Mouse (Mus musculus) hindbrain, embryonic 15.5 days (tissue): Measurements from ENCODE around the gene Tmem273. TPM values are rescaled to one million over a fixed set of nuclear protein-coding genes. Genes with fewer than 3 reads are reported as not detected.

Experiments used
- ATAC-seq: fragments of 200-750 bp; cut with Nextera tagmentation; 2 replicates; pipeline ENCODE4 v1.8.0; 2017; ENCODE audit warnings: low read depth, moderate number of reproducible peaks, moderate TSS enrichment; ENCODE audit not compliant: low FRiP score
- H3K27ac ChIP-seq: fragments of 300-500 bp; sonication (generic); replicated peaks from 2 replicates; pipeline ENCODE4 v1.5.1; 2015; ENCODE audit warnings: mild to moderate bottlenecking, inconsistent platforms
- H3K27me3 ChIP-seq: fragments of 300-500 bp; sonication (generic); 2 replicates; pipeline ENCODE4 v1.6.1; 2015; ENCODE audit warnings: control low read depth, inconsistent platforms
- H3K36me3 ChIP-seq: fragments of 300-500 bp; sonication (generic); 2 replicates; pipeline ENCODE4 v1.6.1; 2015; ENCODE audit warnings: control low read depth, inconsistent platforms
- H3K4me1 ChIP-seq: fragments of 300-500 bp; sonication (generic); replicated peaks from 2 replicates; pipeline ENCODE4 v1.6.1; 2015; ENCODE audit warnings: control low read depth, inconsistent platforms
- H3K4me2 ChIP-seq: fragments of 300-500 bp; sonication (generic); 2 replicates; pipeline ENCODE4 v1.6.1; 2015; ENCODE audit warnings: moderate library complexity, mild to moderate bottlenecking, inconsistent platforms
- H3K4me3 ChIP-seq: fragments of 300-500 bp; sonication (generic); 2 replicates; pipeline ENCODE4 v1.5.1; 2015; ENCODE audit warnings: mild to moderate bottlenecking, inconsistent platforms
- H3K9ac ChIP-seq: fragments of 300-500 bp; sonication (generic); 2 replicates; pipeline ENCODE4 v1.6.1; 2015; ENCODE audit warnings: inconsistent platforms
- H3K9me3 ChIP-seq: fragments of 300-500 bp; sonication (generic); 2 replicates; pipeline ENCODE4 v1.6.1; 2016; ENCODE audit warnings: control low read depth, inconsistent platforms
- WGBS: fragments of 180-500 bp; shearing (Covaris S2); methylation state at CpG from one replicate; pipeline ENCODE4 v1.1.7; 2015; 5-methylcytosine and 5-hydroxymethylcytosine counted together
- polyA plus RNA-seq: library from polyadenylated mRNA; unstranded; fragments of >200 nt; fragmentation: Nextera tagmentation; extraction: Ambion mirVana; gene quantifications from 2 replicates; pipeline ENCODE4 v1.2.1, GENCODE M21; 2015

The Tmem273 gene
- polyA plus RNA-seq: 0.23 and 0.31 TPM in 2 replicates

DNA sequence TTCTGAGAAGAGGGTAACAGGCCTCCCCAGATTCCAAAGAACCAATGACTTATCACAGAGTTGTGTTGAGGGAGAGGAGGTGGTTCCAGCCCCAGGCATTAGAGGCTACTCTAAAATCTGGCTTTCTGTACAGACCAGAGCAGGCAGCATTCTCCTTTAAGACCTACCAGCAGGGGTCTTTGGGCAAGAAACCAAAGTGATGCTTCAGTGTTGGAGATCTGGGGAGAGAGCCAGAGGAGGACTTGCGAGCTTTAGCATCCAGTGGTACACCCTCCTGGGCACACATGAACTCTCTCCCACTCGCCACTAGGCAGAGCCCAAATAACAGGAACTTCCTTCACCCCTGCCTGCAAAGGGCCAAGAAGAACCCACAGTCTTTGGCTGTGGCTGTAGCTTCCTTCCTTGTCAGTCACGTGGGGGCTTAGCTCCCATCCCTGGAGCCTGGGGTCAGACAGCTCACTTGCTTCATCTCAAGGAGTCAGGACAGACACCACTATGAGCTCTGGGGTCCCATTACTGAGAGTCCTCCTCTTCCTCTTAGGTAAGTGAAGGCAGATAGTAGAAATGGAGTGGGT is at the start of gene Tmem273:
Gene Tmem273, plus strand, starts transcription at position 408 of the 575 bp plus-strand sequence.
- Histone ChIP-seq H3K36me3 (no peaks in the 10 kb centered on the region), H3K27me3 (no peaks in the 10 kb centered on the region), H3K27ac (no peak within 1 kb of the TSS), H3K9me3 (no peaks in the 10 kb centered on the region), H3K4me3 (no peak within 1 kb of the TSS), H3K9ac (no peak within 1 kb of the TSS), H3K4me2 (no peak within 1 kb of the TSS), H3K4me1 (no peaks in the 10 kb centered on the region)
- WGBS: 76% methylated on average over 3 of the region's 3 CpGs
- ATAC-seq: no peak

DNA sequence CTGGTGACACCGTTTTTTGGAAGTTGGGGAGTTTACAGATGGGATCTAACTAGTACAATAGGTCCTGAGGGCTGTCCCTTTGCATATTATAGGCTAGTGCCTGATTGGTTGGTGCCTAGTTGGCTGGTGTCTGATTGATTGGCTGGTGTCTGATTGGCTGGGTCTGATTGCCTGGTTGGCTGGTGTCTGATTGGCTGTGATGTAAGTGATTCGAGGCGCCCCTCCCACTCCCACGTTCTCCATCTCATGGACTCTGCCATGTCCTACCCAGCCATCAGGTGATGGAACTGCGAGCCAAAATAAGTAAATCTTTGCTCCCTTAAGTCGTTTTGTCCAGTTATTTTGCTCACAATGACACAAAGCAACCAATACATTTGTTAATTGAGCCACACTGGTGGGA is 49.2 kb upstream of the Tmem273 start:
- ATAC-seq: no peak
- Histone ChIP-seq H3K27me3 (no peaks in the 10 kb centered on the region), H3K9me3 (0 out of 2 replicates have a peak, but pooled peaks cover 5% of the 10 kb centered on the region), H3K4me3 (no peak overlapping the region), H3K9ac (no peak overlapping the region), H3K36me3 (no peaks in the 10 kb centered on the region), H3K27ac (no peak overlapping the region), H3K4me1 (no peaks in the 10 kb centered on the region), H3K4me2 (no peak overlapping the region)
- 86% methylated on average over 6 of the region's 6 CpGs for WGBS

DNA sequence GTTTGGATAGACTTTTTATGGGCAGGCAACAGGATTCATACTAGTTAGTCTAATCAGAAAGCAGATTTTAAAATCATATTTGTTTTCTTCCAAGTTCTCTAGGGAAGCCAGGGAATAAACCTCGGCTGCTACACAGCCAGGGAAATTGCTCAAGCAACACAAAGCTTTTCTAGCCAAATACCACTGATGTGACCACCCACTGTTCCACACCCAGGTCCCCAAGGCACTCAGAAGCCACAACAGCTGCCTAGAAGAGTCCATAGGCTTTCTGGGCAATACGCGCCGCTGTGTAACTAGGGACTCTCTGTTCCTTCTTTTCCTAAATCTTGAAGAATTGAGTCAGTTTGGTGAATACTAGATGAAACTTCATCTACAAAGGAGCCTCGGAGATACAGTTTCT is 47.2 kb upstream of the Tmem273 start:
- H3K27me3 ChIP-seq: no peaks in the 10 kb centered on the region

DNA sequence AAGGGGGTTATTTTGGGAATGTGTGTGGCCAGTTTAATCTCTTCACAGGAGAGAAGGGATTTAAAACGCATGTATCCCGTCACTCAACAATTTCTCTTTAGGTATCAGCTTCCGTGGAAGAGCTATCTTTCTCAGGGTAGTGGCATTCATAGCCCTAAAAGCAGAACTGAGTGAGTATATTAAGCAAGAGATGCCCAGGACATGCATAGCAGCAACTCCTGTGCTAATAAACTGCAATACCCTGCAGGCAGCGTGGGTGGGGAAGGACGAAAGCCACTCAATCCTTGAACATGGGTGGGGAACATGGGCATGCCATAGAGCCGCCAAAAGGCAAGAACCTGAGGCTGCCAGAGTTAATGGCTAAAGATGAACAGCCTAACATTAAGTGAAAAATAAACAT is 37.2 kb upstream of the Tmem273 start:
- H3K9me3 ChIP-seq: no peaks in the 10 kb centered on the region
- H3K36me3 ChIP-seq: no peaks in the 10 kb centered on the region
- H3K27me3 ChIP-seq: no peaks in the 10 kb centered on the region
- no peak overlapping the region for H3K9ac ChIP-seq
- H3K4me3 ChIP-seq: no peak overlapping the region
- no peak overlapping the region for H3K27ac ChIP-seq
- no peak overlapping the region for H3K4me2 ChIP-seq
- 80% methylated on average over 6 of the region's 6 CpGs for WGBS
- H3K4me1 ChIP-seq: no peaks in the 10 kb centered on the region
- ATAC-seq: no peak

More for the DNA sequence above, 47.2 kb upstream of the Tmem273 start:
- Histone ChIP-seq H3K4me1 (no peaks in the 10 kb centered on the region), H3K4me3 (no peak overlapping the region), H3K4me2 (no peak overlapping the region), H3K36me3 (no peaks in the 10 kb centered on the region), H3K9me3 (0 out of 2 replicates have a peak, but pooled peaks cover 5% of the 10 kb centered on the region), H3K9ac (no peak overlapping the region), H3K27ac (no peak overlapping the region)
- WGBS: 91% methylated on average over 5 of the region's 5 CpGs
- no peak for ATAC-seq

DNA sequence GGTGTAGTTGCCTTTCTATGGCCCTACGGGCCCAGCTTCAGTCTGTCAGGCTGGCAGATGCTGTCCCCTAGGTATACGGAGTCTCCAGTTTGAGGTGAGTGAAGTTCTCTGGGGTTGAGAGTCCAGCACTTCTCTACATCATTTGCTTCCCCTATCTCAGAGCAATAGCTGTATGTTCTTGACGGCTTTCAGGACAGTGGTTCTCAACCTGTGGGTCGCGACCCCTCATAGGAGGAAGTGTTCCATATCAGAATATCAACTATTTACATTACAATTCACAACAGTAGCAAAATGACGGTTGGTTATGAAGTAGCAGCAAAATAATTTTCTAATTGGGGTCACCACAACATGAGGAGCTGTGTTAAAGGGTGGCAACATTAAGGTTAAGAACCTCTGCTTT is 35.0 kb upstream of the Tmem273 start:
- Histone ChIP-seq H3K4me2 (no peak overlapping the region), H3K9ac (no peak overlapping the region), H3K27ac (no peak overlapping the region), H3K4me1 (no peaks in the 10 kb centered on the region), H3K9me3 (no peaks in the 10 kb centered on the region), H3K4me3 (no peak overlapping the region), H3K27me3 (no peaks in the 10 kb centered on the region), H3K36me3 (no peaks in the 10 kb centered on the region)
- 90% methylated on average over 6 of the region's 6 CpGs for WGBS
- no peak for ATAC-seq

DNA sequence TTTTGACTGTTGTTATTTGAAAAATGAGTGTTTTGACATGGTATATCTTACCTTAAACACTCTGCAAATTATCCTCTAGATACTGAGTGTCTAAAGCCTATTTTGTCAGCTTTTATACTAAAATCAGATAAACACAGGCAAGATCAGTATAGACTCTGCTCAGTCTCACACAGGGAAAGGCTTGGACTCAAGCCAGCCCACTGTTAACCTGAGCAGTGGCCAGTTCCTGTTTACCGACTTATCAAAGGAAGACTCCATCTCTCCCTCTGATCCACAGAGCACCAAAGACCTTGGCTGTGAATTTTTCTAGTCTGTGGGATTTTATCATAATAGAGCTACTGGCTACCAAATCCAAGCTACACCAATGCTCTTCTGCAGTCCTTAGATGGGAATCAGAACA is 31.5 kb upstream of the Tmem273 start:
- H3K4me3 ChIP-seq: no peak overlapping the region
- no peaks in the 10 kb centered on the region for H3K4me1 ChIP-seq
- WGBS: 76% methylated on average over 1 of the region's 1 CpGs
- H3K36me3 ChIP-seq: no peaks in the 10 kb centered on the region
- ATAC-seq: no peak
- no peak overlapping the region for H3K27ac ChIP-seq
- H3K9me3 ChIP-seq: no peaks in the 10 kb centered on the region
- no peak overlapping the region for H3K9ac ChIP-seq
- no peak overlapping the region for H3K4me2 ChIP-seq
- no peaks in the 10 kb centered on the region for H3K27me3 ChIP-seq

DNA sequence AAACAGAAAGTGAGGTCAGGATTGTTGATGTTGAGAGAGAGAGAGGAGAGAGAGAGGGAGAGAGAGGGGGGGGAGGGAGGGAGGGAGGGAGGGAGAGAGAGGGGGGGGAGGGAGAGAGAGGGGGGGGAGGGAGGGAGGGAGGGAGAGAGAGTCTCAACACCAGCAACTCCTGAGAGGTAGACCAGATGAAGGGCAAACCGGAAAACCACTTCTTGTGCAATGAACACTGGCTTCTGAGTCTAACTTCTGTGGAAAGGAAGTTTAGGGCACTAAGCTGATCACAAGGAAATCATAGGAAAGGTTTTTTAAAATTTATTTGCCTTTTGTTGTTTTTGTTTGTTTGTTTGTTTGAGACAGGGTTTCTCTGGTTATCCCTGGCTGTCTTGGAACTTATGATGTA is 23.6 kb upstream of the Tmem273 start:
- no peaks in the 10 kb centered on the region for H3K4me1 ChIP-seq
- H3K27ac ChIP-seq: no peak overlapping the region
- no peaks in the 10 kb centered on the region for H3K27me3 ChIP-seq
- no peak overlapping the region for H3K4me2 ChIP-seq
- H3K9me3 ChIP-seq: no peaks in the 10 kb centered on the region
- no peak for ATAC-seq
- H3K36me3 ChIP-seq: no peaks in the 10 kb centered on the region
- WGBS: 75% methylated on average over 1 of the region's 1 CpGs
- no peak overlapping the region for H3K9ac ChIP-seq
- H3K4me3 ChIP-seq: no peak overlapping the region

DNA sequence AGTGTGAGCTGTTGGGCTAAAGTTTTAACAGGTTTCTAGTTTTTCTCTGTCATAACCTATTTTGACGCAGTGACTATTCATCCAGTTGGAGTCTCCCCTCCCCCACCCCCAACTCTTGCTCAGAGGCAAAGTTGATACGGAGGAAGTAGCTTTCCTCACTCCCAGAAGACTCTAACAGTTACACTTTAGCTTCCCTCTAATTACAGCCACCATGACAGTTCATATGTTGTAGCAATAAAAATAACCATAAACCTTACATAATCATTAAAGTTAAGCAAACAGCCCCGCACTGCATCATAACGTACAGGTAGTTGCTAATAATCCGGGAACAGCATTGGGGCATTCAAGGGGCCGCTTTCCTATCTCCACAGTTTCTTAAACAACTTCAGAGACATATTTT is 15.2 kb upstream of the Tmem273 start:
- Histone ChIP-seq H3K4me1 (no peaks in the 10 kb centered on the region), H3K4me3 (no peak overlapping the region), H3K36me3 (no peaks in the 10 kb centered on the region), H3K4me2 (no peak overlapping the region), H3K9me3 (no peaks in the 10 kb centered on the region), H3K27me3 (no peaks in the 10 kb centered on the region), H3K9ac (no peak overlapping the region), H3K27ac (no peak overlapping the region)
- 71% methylated on average over 6 of the region's 6 CpGs for WGBS
- peak; percentile 34; the same call in 1 of the 2 replicates for ATAC-seq

DNA sequence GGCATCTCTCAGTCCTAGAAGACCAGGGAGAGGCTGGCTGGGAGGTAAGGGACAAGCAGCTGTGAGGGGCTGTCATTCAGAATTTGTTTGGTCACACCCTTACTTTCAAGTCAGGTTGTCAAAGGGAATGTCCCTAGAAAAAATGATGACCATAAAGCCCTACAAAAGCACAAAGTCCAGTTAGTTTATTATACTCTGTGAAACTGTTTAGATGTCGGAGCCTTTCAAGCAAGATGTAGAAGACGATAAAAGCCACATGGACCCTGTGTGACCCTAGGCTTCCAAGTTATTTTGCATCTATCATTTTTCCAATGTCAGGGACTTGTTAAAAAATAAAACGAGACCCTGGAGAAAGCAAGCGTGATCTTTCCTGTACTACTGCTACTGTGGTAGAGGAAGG is 13.7 kb upstream of the Tmem273 start:
- Histone ChIP-seq H3K27ac (no peak overlapping the region), H3K4me2 (no peak overlapping the region), H3K4me1 (no peaks in the 10 kb centered on the region), H3K36me3 (no peaks in the 10 kb centered on the region), H3K9ac (no peak overlapping the region), H3K4me3 (no peak overlapping the region), H3K9me3 (no peaks in the 10 kb centered on the region), H3K27me3 (no peaks in the 10 kb centered on the region)
- 92% methylated on average over 4 of the region's 4 CpGs for WGBS
- no peak for ATAC-seq

DNA sequence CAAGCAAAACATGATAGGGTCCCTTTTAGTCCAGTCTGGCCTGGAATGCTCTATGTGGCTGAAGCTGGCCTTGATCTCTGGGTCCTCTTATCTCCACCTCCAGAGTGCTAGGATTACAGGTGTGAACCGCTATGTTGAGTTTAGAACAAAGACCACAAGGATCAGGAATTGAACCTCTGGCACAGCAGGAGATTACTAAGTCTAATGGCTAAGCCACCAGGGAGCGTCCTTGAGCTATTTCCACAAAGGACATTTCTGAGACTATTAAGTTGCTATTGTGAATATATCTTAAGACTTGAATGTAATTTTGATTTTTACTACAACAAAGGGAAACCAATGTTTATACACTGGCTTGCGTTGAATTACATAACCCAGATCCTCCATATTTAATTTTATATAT is 13.0 kb upstream of the Tmem273 start:
- H3K27me3 ChIP-seq: no peaks in the 10 kb centered on the region
- H3K27ac ChIP-seq: no peak overlapping the region
- no peak overlapping the region for H3K4me2 ChIP-seq
- no peak overlapping the region for H3K4me3 ChIP-seq
- no peaks in the 10 kb centered on the region for H3K4me1 ChIP-seq
- no peaks in the 10 kb centered on the region for H3K9me3 ChIP-seq
- ATAC-seq: no peak
- WGBS: 64% methylated on average over 3 of the region's 3 CpGs
- no peak overlapping the region for H3K9ac ChIP-seq
- H3K36me3 ChIP-seq: no peaks in the 10 kb centered on the region

DNA sequence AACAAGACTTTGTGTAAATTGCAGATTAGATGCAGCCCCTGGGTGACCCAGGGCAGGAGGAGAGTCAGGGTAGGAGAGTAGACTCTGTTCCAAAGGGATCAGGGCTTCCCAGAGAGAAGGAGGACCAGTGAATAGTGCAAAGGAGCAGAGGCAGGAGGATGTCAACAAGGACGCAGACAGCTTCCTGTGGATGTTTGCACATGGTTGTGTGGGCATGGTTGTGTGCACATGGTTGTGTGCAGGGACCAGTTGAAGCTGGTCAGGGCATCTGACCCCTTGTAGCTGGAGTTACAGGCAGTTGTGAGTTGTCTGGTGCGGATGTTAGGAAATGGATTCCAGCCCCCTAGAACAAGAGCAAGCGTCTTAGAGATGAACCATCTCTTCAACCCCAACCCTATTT is 12.3 kb upstream of the Tmem273 start:
- no peaks in the 10 kb centered on the region for H3K36me3 ChIP-seq
- H3K4me3 ChIP-seq: no peak overlapping the region
- H3K4me2 ChIP-seq: no peak overlapping the region
- no peaks in the 10 kb centered on the region for H3K27me3 ChIP-seq
- H3K27ac ChIP-seq: no peak overlapping the region
- H3K9me3 ChIP-seq: no peaks in the 10 kb centered on the region
- no peaks in the 10 kb centered on the region for H3K4me1 ChIP-seq
- 88% methylated on average over 3 of the region's 3 CpGs for WGBS
- no peak overlapping the region for H3K9ac ChIP-seq
- no peak for ATAC-seq

DNA sequence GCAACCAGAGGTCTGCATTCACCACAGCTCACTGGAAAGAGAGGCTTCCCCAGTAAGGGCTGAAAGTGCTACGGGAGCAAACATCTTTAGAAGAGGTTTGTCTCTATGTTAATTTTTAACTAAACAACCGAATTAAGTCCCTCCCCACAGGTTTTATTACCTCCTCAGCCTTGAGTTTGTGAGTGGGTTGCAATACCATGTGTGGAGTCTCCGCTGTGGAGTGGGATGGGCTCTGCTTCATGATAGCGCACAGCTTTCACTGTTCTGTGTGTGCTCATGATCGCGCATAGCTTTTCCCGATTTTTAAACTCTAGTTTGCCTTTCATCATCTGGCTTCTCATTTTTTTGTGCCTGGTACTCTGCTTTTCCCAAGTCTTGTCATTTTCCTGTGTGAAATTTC is 9.7 kb upstream of the Tmem273 start:
- WGBS: 83% methylated on average over 7 of the region's 7 CpGs

DNA sequence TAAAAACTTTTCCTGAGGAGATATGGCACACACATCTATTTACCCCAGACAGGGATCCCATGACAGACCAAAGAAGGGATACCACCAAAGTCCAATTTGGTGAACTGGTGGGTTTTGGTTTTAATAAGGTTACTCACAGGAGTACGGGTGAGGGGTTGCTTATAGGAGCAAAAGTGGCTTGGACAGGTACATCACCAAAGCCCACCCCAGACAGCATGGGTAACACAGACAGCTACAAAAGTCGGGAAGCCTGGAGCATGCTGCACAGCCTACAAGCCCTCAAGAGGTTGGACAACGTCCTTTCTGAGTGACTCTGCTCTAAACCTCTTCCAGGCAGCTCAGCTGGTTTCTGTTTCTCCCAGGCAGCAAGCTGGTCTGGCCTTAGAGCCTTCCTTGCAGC is 7.4 kb upstream of the Tmem273 start:
- H3K4me3 ChIP-seq: no peak overlapping the region
- H3K9ac ChIP-seq: no peak overlapping the region
- WGBS: 85% methylated on average over 3 of the region's 3 CpGs
- H3K27ac ChIP-seq: no peak overlapping the region
- no peaks in the 10 kb centered on the region for H3K9me3 ChIP-seq
- no peaks in the 10 kb centered on the region for H3K27me3 ChIP-seq
- no peak for ATAC-seq
- H3K36me3 ChIP-seq: no peaks in the 10 kb centered on the region
- H3K4me2 ChIP-seq: no peak overlapping the region
- no peaks in the 10 kb centered on the region for H3K4me1 ChIP-seq

More for the DNA sequence above, 9.7 kb upstream of the Tmem273 start:
- Histone ChIP-seq H3K4me3 (no peak overlapping the region), H3K27ac (no peak overlapping the region), H3K4me1 (no peaks in the 10 kb centered on the region), H3K9ac (no peak overlapping the region), H3K9me3 (no peaks in the 10 kb centered on the region), H3K36me3 (no peaks in the 10 kb centered on the region), H3K4me2 (no peak overlapping the region), H3K27me3 (no peaks in the 10 kb centered on the region)
- ATAC-seq: no peak
